Mouse (Mus musculus) CH12.LX (cell line): ENCODE results near the gene Nprl3.

Source experiments
- CTCF ChIP-seq, 2 experiments: IDR thresholded peaks in 1 of 2; conservative IDR thresholded peaks in 1 of 2; 2 replicates each; pipeline ENCODE4 v1.5.1; 2011 to 2012; ENCODE audit warnings: low read depth in 2 of 2, low read length in 2 of 2, improper control_type of control experiment in 1 of 2, inconsistent platforms in 1 of 2, mild to moderate bottlenecking in 1 of 2, moderate library complexity in 1 of 2
- E2F4 ChIP-seq: IDR thresholded peaks from 2 replicates; pipeline ENCODE4 v1.6.1; 2011; ENCODE audit warnings: low read depth, low read length, improper control_type of control experiment; ENCODE audit not compliant: insufficient replicate concordance
- IRF4 ChIP-seq: IDR thresholded peaks from 2 replicates; pipeline ENCODE4 v1.6.1; 2014; ENCODE audit warnings: low read depth, mild to moderate bottlenecking, inconsistent platforms, low read length, improper control_type of control experiment
- MAX ChIP-seq: IDR thresholded peaks from 2 replicates; pipeline ENCODE4 v1.6.1; 2011; ENCODE audit warnings: low read length, improper control_type of control experiment
- NELFE ChIP-seq: IDR thresholded peaks from 2 replicates; pipeline ENCODE4 v1.6.1; 2011; ENCODE audit warnings: low read depth, low read length, improper control_type of control experiment
- NRF1 ChIP-seq: IDR thresholded peaks from 2 replicates; pipeline ENCODE4 v1.6.1; 2014; ENCODE audit warnings: low read depth, mild to moderate bottlenecking, inconsistent platforms, low read length, improper control_type of control experiment, moderate library complexity
- POLR2A ChIP-seq: IDR thresholded peaks from 2 replicates; pipeline ENCODE4 v1.6.1; 2011; ENCODE audit warnings: low read depth, mild to moderate bottlenecking, improper control_type of control experiment, low read length
- TCF12 ChIP-seq: IDR thresholded peaks from 2 replicates; pipeline ENCODE4 v1.6.1; 2014; ENCODE audit warnings: low read depth, mild to moderate bottlenecking, inconsistent platforms, low read length, improper control_type of control experiment
- ZNF384 ChIP-seq: IDR thresholded peaks from 2 replicates; pipeline ENCODE4 v1.6.1; 2012; ENCODE audit warnings: low read depth, low read length, improper control_type of control experiment, inconsistent platforms

DNA sequence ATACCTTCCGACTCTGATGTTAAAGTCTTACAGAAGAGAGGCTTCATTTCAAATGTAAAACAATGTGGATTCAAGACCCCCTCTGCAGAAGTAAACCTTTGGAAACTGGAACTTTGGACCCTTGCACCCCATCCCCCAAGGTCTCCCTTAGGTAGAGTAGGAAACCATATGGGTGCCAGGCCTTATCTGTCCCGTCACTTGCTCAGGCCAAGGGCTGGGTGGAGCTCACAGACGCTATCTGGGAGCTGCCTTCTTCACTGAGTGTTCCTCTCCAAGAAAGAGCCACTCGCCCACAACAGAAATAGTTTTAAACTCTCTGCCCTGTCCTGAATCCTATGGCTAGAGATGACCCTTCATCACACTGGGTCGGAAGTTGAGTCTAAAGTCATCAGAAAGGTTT is 1.4 kb upstream of the Nprl3 start:
- TF ChIP-seq CTCF (conservative IDR thresholded peaks at IDR 0.05 in 1 of 2, IDR thresholded peaks at IDR 0.05 in 1 of 2; ENCODE audit: low read depth in 2 of 2, low read length in 2 of 2): no peak
- TF ChIP-seq TCF12: no peak
- no peak for TF ChIP-seq ZNF384
- TF ChIP-seq MAX: no peak
- no peak for TF ChIP-seq NELFE
- no peak for TF ChIP-seq POLR2A
- no peak for TF ChIP-seq NRF1
- no peak for TF ChIP-seq IRF4
- no peak for TF ChIP-seq E2F4
